10 mouse cellular contexts compared by ENCODE assay signal in genomic region chr5:146584478-146585306, GRCm38 (mm10). TPM values are rescaled to one million over a fixed set of nuclear protein-coding genes. Genes with fewer than 3 reads are reported as not detected.
DNase-seq lines count a peak whose midpoint lies in the region; ATAC-seq and TF ChIP-seq lines count a peak whose summit lies in the region.
"Had no signal": no experiment of that assay in that cellular context is flagged by ENCODE, and none has a peak within 500 bp of the region (broad histone marks: within the 10 kb centered on the region; RNA-seq: fewer than 3 reads in every experiment).

Gpr12 (minus strand) TSS chr5:146585239.

- peak within 1 kb of the TSS; percentile 85 for H3K4me2 ChIP-seq in kidney, postnatal 0 days (ENCODE audit: low read length)
- peak within 1 kb of the TSS; percentile 94 for H3K4me2 ChIP-seq in stomach, embryonic 15.5 days

- intact Hi-C loops in heart, postnatal 10 days (cut with DNase I), result no loop called here

- no peak within 1 kb of the TSS for H3K27ac ChIP-seq in ES-E14 (ENCODE audit: insufficient read depth, low read depth, low read length, poor library complexity, severe bottlenecking)
- no peak within 1 kb of the TSS for H3K27ac ChIP-seq in kidney, postnatal 0 days
- H3K27ac ChIP-seq in stomach, embryonic 15.5 days, result no peak within 1 kb of the TSS

- peak; percentile 37 for DNase-seq in heart, adult 11 months
- no peak for DNase-seq in heart, postnatal 10 days
- no peak for DNase-seq in ES-E14 (ENCODE audit: low read depth, low spot score)
- DNase-seq in fat pad, adult 2 months (ENCODE audit: extremely low read depth, low read depth, low spot score), result peak; percentile 28
- no peak for DNase-seq in kidney, postnatal 0 days (ENCODE audit: low spot score)
- DNase-seq in gastrocnemius, postnatal 4 days (ENCODE audit: low spot score in 2 of 2), result no peak

- peaks cover 0 to 5% of the 10 kb centered on the region in 2 experiments; a peak in 1 of 4 replicates for H3K4me1 ChIP-seq in ES-E14 (ENCODE audit: control insufficient read depth in 2 of 2, insufficient read depth in 2 of 2, low read length in 2 of 2, poor library complexity in 1 of 2)
- no peaks in the 10 kb centered on the region for H3K4me1 ChIP-seq in kidney, postnatal 0 days (replicated peaks; ENCODE audit: insufficient read depth, low read length)
- H3K4me1 ChIP-seq in stomach, embryonic 15.5 days, result peaks cover 9% of the 10 kb centered on the region; the same call in 1 of the 2 replicates
- H3K4me1 ChIP-seq: megakaryocyte, embryonic 14.5 days had no signal

- H3K27me3 ChIP-seq in kidney, postnatal 0 days (ENCODE audit: insufficient read depth, low read length), result peaks cover 19% of the 10 kb centered on the region
- peaks cover 43% of the 10 kb centered on the region for H3K27me3 ChIP-seq in stomach, embryonic 15.5 days (replicated peaks)

- no peaks in the 10 kb centered on the region for H3K36me3 ChIP-seq in ES-E14 (ENCODE audit: control insufficient read depth, insufficient read depth, low read length, poor library complexity, severe bottlenecking)
- no peaks in the 10 kb centered on the region for H3K36me3 ChIP-seq in kidney, postnatal 0 days (ENCODE audit: insufficient read depth, low read length)
- H3K36me3 ChIP-seq in stomach, embryonic 15.5 days, result no peaks in the 10 kb centered on the region

- ATAC-seq in kidney, postnatal 0 days (replicated peaks; ENCODE audit: low FRiP score, low read depth), result peak; percentile 52
- 0 out of 2 replicates have a peak, but pooled peaks have one; percentile 17 for ATAC-seq in megakaryocyte progenitor cell, adult 5-6 weeks (replicated peaks; ENCODE audit: poor library complexity)
- no peak; the same call in 1 of the 2 replicates for ATAC-seq in stomach, embryonic 15.5 days (ENCODE audit: insufficient read depth, low FRiP score, low read depth)

- peak within 1 kb of the TSS; percentile 13; the same call in 1 of the 2 replicates for H3K9ac ChIP-seq in ES-E14 (ENCODE audit: insufficient read depth, low read depth, low read length, poor library complexity, severe bottlenecking)
- H3K9ac ChIP-seq in kidney, postnatal 0 days (ENCODE audit: low read depth, low read length), result 0 out of 2 replicates have a peak within 1 kb of the TSS, but pooled peaks have one; percentile 1
- no peak within 1 kb of the TSS for H3K9ac ChIP-seq in stomach, embryonic 15.5 days

- H3K9me3 ChIP-seq in ES-E14 (ENCODE audit: control insufficient read depth, insufficient read depth, low read depth, low read length), result no peaks in the 10 kb centered on the region
- no peaks in the 10 kb centered on the region for H3K9me3 ChIP-seq in kidney, postnatal 0 days (replicated peaks; ENCODE audit: low read length)
- H3K9me3 ChIP-seq in stomach, embryonic 15.5 days, result no peaks in the 10 kb centered on the region
- H3K9me3 ChIP-seq: megakaryocyte, embryonic 14.5 days had no signal

- TF ChIP-seq CTCF in kidney, postnatal 0 days (IDR thresholded peaks at IDR 0.05; ENCODE audit: low read depth), result no peak

- in situ Hi-C loops in ES-E14 (cut with MboI; ENCODE audit: low sequenced_read_pairs in 2 of 2, unreplicated experiment in 2 of 2), result no loop called here

- under 1% methylated on average over 58 of the region's 64 CpGs for WGBS in kidney, postnatal 0 days
- 1% methylated on average over 64 of the region's 64 CpGs for WGBS in stomach, embryonic 15.5 days

- H3K4me3 ChIP-seq in ES-E14 (ENCODE audit: insufficient read depth in 1 of 2, low read depth in 1 of 2, low read length in 2 of 2, poor library complexity in 1 of 2, severe bottlenecking in 1 of 2), result peak within 1 kb of the TSS; percentile 61 to 73
- peak within 1 kb of the TSS; percentile 44 for H3K4me3 ChIP-seq in kidney, postnatal 0 days (replicated peaks; ENCODE audit: low read depth, low read length)
- peak within 1 kb of the TSS; percentile 47 for H3K4me3 ChIP-seq in stomach, embryonic 15.5 days (replicated peaks)
- H3K4me3 ChIP-seq: megakaryocyte, embryonic 14.5 days had no signal

TF ChIP-seq in ES-E14, 5 proteins besides CTCF, POLR2A, EP300 and RAD21:
- TF ChIP-seq MAFK (IDR thresholded peaks at IDR 0.05; ENCODE audit: insufficient read depth, low read depth, low read length) (no peak), HCFC1 (IDR thresholded peaks at IDR 0.05; ENCODE audit: borderline replicate concordance, insufficient read depth, low read length) (no peak)

RNA-seq across cellular contexts. Expression of gene Gpr12, which starts in this region (rescaled TPM):
- not detected for total RNA-seq in heart, postnatal 10 days (2021)
- 0.37 TPM in 1 of 2 replicates, not detected in the other for total RNA-seq in ES-E14 (2012; rRNA removed)
- polyA plus RNA-seq in kidney, postnatal 0 days (2015; fragmentation: Nextera tagmentation; extraction: Ambion mirVana), result 0.61 and 0.68 TPM in 2 replicates
- total RNA-seq in megakaryocyte progenitor cell, adult 5-6 weeks (2015), result not detected in 2 replicates
- total RNA-seq in megakaryocyte progenitor cell, adult 5-6 weeks (2017), result not detected in 2 replicates
- polyA plus RNA-seq in stomach, embryonic 15.5 days (2015; fragmentation: Nextera tagmentation; extraction: Ambion mirVana), result 0.10 TPM in 2 replicates
- not detected for total RNA-seq in gastrocnemius, postnatal 4 days (2021)
- total RNA-seq: MEL had no signal

Comparison
In these comparisons a context has a peak if more than half of its experiments do, and no peak if none do; other contexts are left out.
1. DNase-seq: peak in heart, adult 11 months (single experiment) and fat pad, adult 2 months (single experiment); none in heart, postnatal 10 days (0 of 2), ES-E14 (single experiment), kidney, postnatal 0 days (single experiment) and gastrocnemius, postnatal 4 days (0 of 2).
2. Peak in ATAC-seq, H3K4me3 ChIP-seq, H3K9ac ChIP-seq and H3K4me2 ChIP-seq in kidney, postnatal 0 days; RNA of the gene not detected or under 1 TPM.
3. Peak in ATAC-seq in megakaryocyte progenitor cell, adult 5-6 weeks; RNA of the gene not detected or under 1 TPM.
4. Peak in every context shown above with its lines, with median percentiles within 50 percentile points of each other: H3K4me3 ChIP-seq.